ENCODE assay signal across 8 mouse cellular contexts in the genomic region with DNA sequence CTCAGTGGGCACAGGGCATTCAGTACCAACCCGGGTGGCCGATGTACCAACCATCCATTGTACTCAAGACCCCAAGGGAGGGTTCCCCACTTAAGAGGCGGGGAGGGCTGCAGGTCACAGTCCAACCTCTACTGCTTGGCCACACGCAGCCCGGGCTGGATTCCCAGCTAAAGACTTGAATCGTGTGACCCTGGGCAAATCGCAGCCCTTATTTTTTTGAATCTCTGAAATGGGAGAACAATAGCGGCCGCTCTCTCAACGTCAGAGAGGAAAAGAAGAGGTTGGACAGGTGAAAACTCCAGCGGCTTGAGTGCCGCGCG. TPM values are rescaled to one million over a fixed set of nuclear protein-coding genes. Genes with fewer than 3 reads are reported as not detected.
DNase-seq lines count a peak whose midpoint lies in the region; ATAC-seq and TF ChIP-seq lines count a peak whose summit lies in the region.

No protein-coding gene starts in this region.

- DNase-seq in cerebellum, adult 2 months: no peak
- DNase-seq in cerebellum, adult 11 months: no peak
- peak; percentile 27 for DNase-seq in urinary bladder, postnatal 25 days (ENCODE audit: low spot score)
- no peak for DNase-seq in urinary bladder, adult 18-20 months (ENCODE audit: low spot score in 2 of 2)
- DNase-seq in ovary, postnatal 36 days (ENCODE audit: low spot score): no peak
- no peak for DNase-seq in left cerebral cortex, adult 9 months (ENCODE audit: low spot score in 2 of 2)
- no peak for DNase-seq in layer of hippocampus, adult 18-20 months (ENCODE audit: low spot score in 2 of 2)

- TF ChIP-seq POLR2A in cerebellum, adult 2 months (IDR thresholded peaks at IDR 0.05; ENCODE audit: borderline replicate concordance, insufficient read depth, low read length): no peak

- H3K27ac ChIP-seq in cerebellum, adult 2 months (ENCODE audit: insufficient read depth, low read length): no peak overlapping the region
- peak overlapping the region; percentile 98 for H3K27ac ChIP-seq in limb, embryonic 15.5 days

- H3K27me3 ChIP-seq in cerebellum, adult 2 months (ENCODE audit: control insufficient read depth, insufficient read depth, low read length): no peaks in the 10 kb centered on the region
- no peaks in the 10 kb centered on the region for H3K27me3 ChIP-seq in limb, embryonic 15.5 days

- peaks cover 27% of the 10 kb centered on the region for H3K36me3 ChIP-seq in limb, embryonic 15.5 days

- peak overlapping the region; percentile 64 for H3K4me3 ChIP-seq in cerebellum, adult 2 months (replicated peaks; ENCODE audit: insufficient read depth, low read depth, low read length)
- peak overlapping the region; percentile 86 for H3K4me3 ChIP-seq in limb, embryonic 15.5 days

- no peak for TF ChIP-seq CTCF in cerebellum, adult 2 months (IDR thresholded peaks at IDR 0.05; ENCODE audit: borderline replicate concordance, insufficient read depth, low read depth, low read length)

- 4% methylated on average over 14 of the region's 14 CpGs for WGBS in cerebellum, adult 2 months
- WGBS in limb, embryonic 15.5 days: 0% methylated on average over 14 of the region's 14 CpGs

- peak overlapping the region; percentile 93 for H3K9ac ChIP-seq in limb, embryonic 15.5 days

- no peaks in the 10 kb centered on the region for H3K9me3 ChIP-seq in limb, embryonic 15.5 days

- H3K4me1 ChIP-seq in cerebellum, adult 2 months (ENCODE audit: control insufficient read depth, insufficient read depth, low read length): peaks cover 3% of the 10 kb centered on the region; the same call in 1 of the 2 replicates
- peaks cover 64% of the 10 kb centered on the region for H3K4me1 ChIP-seq in limb, embryonic 15.5 days

- no peak for ATAC-seq in limb, embryonic 15.5 days (ENCODE audit: insufficient number of reproducible peaks, low FRiP score, low TSS enrichment, low read depth)

- peak overlapping the region; percentile 90 for H3K4me2 ChIP-seq in limb, embryonic 15.5 days

RNA-seq across cellular contexts. Expression of a gene that starts 0.8 kb away (rescaled TPM):
- polyA plus RNA-seq in cerebellum, adult 2 months (2012; rRNA removed): 21.6 and 22.3 TPM in 2 replicates
- 65.6 and 67.0 TPM in 2 replicates for polyA plus RNA-seq in limb, embryonic 15.5 days (2015; fragmentation: Nextera tagmentation; extraction: Ambion mirVana)
- total RNA-seq in layer of hippocampus, adult 18-20 months (2021): 1 to 10 TPM; 8.3 to 9.8 TPM

RNA-seq across cellular contexts. Expression of a gene that starts 11.9 kb away (rescaled TPM):
- polyA plus RNA-seq in cerebellum, adult 2 months (2012; rRNA removed): 4.8 and 5.8 TPM in 2 replicates
- 15.4 and 16.2 TPM in 2 replicates for polyA plus RNA-seq in limb, embryonic 15.5 days (2015; fragmentation: Nextera tagmentation; extraction: Ambion mirVana)
- total RNA-seq in layer of hippocampus, adult 18-20 months (2021): 1 to 10 TPM; 2.6 to 4.1 TPM

RNA-seq across cellular contexts. Expression of a gene that starts 11.9 kb away (rescaled TPM):
- 147 and 158 TPM in 2 replicates for polyA plus RNA-seq in cerebellum, adult 2 months (2012; rRNA removed)
- polyA plus RNA-seq in limb, embryonic 15.5 days (2015; fragmentation: Nextera tagmentation; extraction: Ambion mirVana): 31.3 and 32.0 TPM in 2 replicates
- 10 to 100 TPM; 16.8 to 17.5 TPM for total RNA-seq in layer of hippocampus, adult 18-20 months (2021)

RNA-seq across cellular contexts. Expression of a gene that starts 18.8 kb away (rescaled TPM):
- 1,121 and 1,182 TPM in 2 replicates for polyA plus RNA-seq in cerebellum, adult 2 months (2012; rRNA removed)
- polyA plus RNA-seq in limb, embryonic 15.5 days (2015; fragmentation: Nextera tagmentation; extraction: Ambion mirVana): 1,208 and 1,454 TPM in 2 replicates
- 100 to 1,000 TPM; 770 to 803 TPM for total RNA-seq in layer of hippocampus, adult 18-20 months (2021)

RNA-seq across cellular contexts. Expression of a gene that starts 23.7 kb away (rescaled TPM):
- 36.6 and 38.1 TPM in 2 replicates for polyA plus RNA-seq in cerebellum, adult 2 months (2012; rRNA removed)
- 153 and 164 TPM in 2 replicates for polyA plus RNA-seq in limb, embryonic 15.5 days (2015; fragmentation: Nextera tagmentation; extraction: Ambion mirVana)
- 10 to 100 TPM; 22.5 to 25.8 TPM for total RNA-seq in layer of hippocampus, adult 18-20 months (2021)
